Mouse (Mus musculus): ENCODE data around the gene Cmas.

DNA sequence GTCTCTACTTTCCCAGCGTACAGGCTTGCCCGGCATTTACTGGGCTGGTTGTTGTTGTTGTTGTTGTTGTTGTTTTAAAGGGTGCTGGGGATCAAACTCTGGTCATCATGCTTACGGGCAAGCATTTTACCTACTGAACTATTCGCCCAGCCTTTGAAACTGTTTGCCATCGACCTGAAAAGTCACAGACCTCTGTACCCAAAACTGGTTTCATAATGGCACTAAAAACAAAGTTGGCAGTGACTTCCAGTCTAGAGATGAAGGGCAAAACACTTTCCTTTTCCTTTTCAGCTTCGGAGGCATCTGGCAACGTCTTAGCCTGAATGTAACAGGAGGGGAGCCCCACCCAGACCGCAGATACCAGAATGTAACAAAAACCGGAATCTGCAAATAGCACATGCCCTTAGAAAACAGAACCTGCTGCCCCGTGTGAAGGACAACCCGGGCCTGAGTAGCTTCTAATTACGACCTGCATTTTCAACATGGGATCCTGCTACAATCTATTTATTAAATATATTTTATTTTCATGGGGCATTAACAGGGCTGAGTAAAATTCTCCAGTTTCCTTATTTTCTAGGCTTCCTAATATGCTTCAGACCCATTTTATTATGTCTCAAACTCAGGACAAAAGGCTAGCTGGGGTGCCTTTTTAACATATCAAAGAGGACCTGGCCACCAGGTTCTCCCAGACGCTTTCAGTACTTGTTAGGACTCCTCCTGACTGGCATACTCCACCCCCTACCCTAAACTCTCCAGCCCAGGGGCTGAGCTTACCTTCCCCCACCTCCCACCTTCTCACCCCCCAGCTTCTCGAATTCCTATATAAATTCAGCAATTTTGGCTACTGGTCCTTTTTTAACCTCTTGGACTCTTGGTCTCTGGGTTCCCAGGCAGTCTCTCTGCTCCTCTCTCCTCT lies 3.9 kb upstream of the Cmas start:
- no peak for TF ChIP-seq CTCF (IDR thresholded peaks at IDR 0.05; ENCODE audit: control insufficient read depth, insufficient read depth, low read length)
- TF ChIP-seq POLR2A (IDR thresholded peaks at IDR 0.05; ENCODE audit: borderline replicate concordance, control insufficient read depth, low read depth, low read length) = no peak

All from bone marrow, adult 2 months (tissue).